Mouse (Mus musculus) CH12.LX (cell line): Measurements from ENCODE around the gene 4930404N11Rik. TPM values are rescaled to one million over a fixed set of nuclear protein-coding genes. Genes with fewer than 3 reads are reported as not detected.
A peak's percentile ranks its signal among the peaks of the same experiment; 100 is the strongest.

Experiments used
- DNase-seq: peaks from one replicate; pipeline ENCODE4 v3.0.0-alpha.2; 2013; ENCODE audit errors: extremely low read depth
- H3K27ac ChIP-seq: 2 replicates; pipeline ENCODE4 v1.5.1; 2012; ENCODE audit warnings: low read depth, mild to moderate bottlenecking, control low read depth, moderate library complexity; ENCODE audit not compliant: insufficient read depth
- H3K27me3 ChIP-seq: replicated peaks from 2 replicates; pipeline ENCODE3; 2012; ENCODE audit warnings: inconsistent platforms
- H3K36me3 ChIP-seq, 2 experiments: replicated peaks in 1 of 2; 2 replicates each; pipeline versions ENCODE3 to v1.6.1; 2012; ENCODE audit warnings: inconsistent platforms in 1 of 2, low read length in 1 of 2, mild to moderate bottlenecking in 1 of 2, mixed read lengths in 1 of 2, moderate library complexity in 1 of 2; ENCODE audit not compliant: control insufficient read depth in 1 of 2, insufficient read depth in 1 of 2
- H3K4me1 ChIP-seq, 2 experiments: 2 replicates each; pipeline ENCODE4 v1.6.1; 2012; ENCODE audit warnings: inconsistent platforms in 1 of 2, moderate library complexity in 1 of 2; ENCODE audit not compliant: insufficient read depth in 2 of 2, control insufficient read depth in 1 of 2
- H3K4me2 ChIP-seq: 2 replicates; pipeline ENCODE4 v1.6.1; 2012; ENCODE audit warnings: low read depth, mild to moderate bottlenecking, control low read depth; ENCODE audit not compliant: poor library complexity, insufficient read depth, severe bottlenecking
- H3K4me3 ChIP-seq, 3 experiments: fragments of 150-350 bp in 1 of 3; sonication (generic) in 1 of 3; replicated peaks in 1 of 3; 2 replicates each; pipeline versions ENCODE3 to v1.5.1; 2011 to 2012; ENCODE audit warnings: low read depth in 2 of 3, low read length in 2 of 3, mild to moderate bottlenecking in 2 of 3, moderate library complexity in 2 of 3, control low read depth in 1 of 3, improper control_type of control experiment in 1 of 3, inconsistent platforms in 1 of 3, mixed read lengths in 1 of 3; ENCODE audit not compliant: poor library complexity in 1 of 3
- H3K79me2 ChIP-seq: replicated peaks from 2 replicates; pipeline ENCODE4 v1.6.1; 2012; ENCODE audit warnings: mild to moderate bottlenecking, moderate library complexity; ENCODE audit not compliant: control insufficient read depth, poor library complexity, insufficient read depth, severe bottlenecking; ENCODE audit errors: extremely low read depth
- H3K9ac ChIP-seq: 2 replicates; pipeline ENCODE4 v1.6.1; 2012; ENCODE audit warnings: low read depth, mild to moderate bottlenecking, control low read depth, moderate library complexity; ENCODE audit not compliant: insufficient read depth
- H3K9me3 ChIP-seq: replicated peaks from 2 replicates; pipeline ENCODE3; 2012; ENCODE audit warnings: low read length, inconsistent platforms, mixed read lengths
- CHD1 ChIP-seq: IDR thresholded peaks from 2 replicates; pipeline ENCODE4 v1.6.1; 2012; ENCODE audit warnings: low read depth, low read length, improper control_type of control experiment, inconsistent platforms
- CHD2 ChIP-seq: IDR thresholded peaks from 2 replicates; pipeline ENCODE4 v1.6.1; 2011; ENCODE audit warnings: low read length, improper control_type of control experiment
- CTCF ChIP-seq, 2 experiments: IDR thresholded peaks in 1 of 2; conservative IDR thresholded peaks in 1 of 2; 2 replicates each; pipeline ENCODE4 v1.5.1; 2011 to 2012; ENCODE audit warnings: low read depth in 2 of 2, low read length in 2 of 2, improper control_type of control experiment in 1 of 2, inconsistent platforms in 1 of 2, mild to moderate bottlenecking in 1 of 2, moderate library complexity in 1 of 2
- E2F4 ChIP-seq: IDR thresholded peaks from 2 replicates; pipeline ENCODE4 v1.6.1; 2011; ENCODE audit warnings: low read depth, low read length, improper control_type of control experiment; ENCODE audit not compliant: insufficient replicate concordance
- ELF1 ChIP-seq: IDR thresholded peaks from 2 replicates; pipeline ENCODE4 v1.6.1; 2014; ENCODE audit warnings: low read depth, mild to moderate bottlenecking, inconsistent platforms, low read length, improper control_type of control experiment
- ETS1 ChIP-seq: conservative IDR thresholded peaks from 2 replicates; pipeline ENCODE4 v1.6.1; 2012; ENCODE audit warnings: low read depth, mild to moderate bottlenecking, inconsistent platforms, low read length, improper control_type of control experiment, moderate library complexity
- GABPA ChIP-seq: IDR thresholded peaks from 2 replicates; pipeline ENCODE4 v1.6.1; 2012; ENCODE audit warnings: low read depth, low read length, improper control_type of control experiment, inconsistent platforms; ENCODE audit not compliant: insufficient replicate concordance
- IRF4 ChIP-seq: IDR thresholded peaks from 2 replicates; pipeline ENCODE4 v1.6.1; 2014; ENCODE audit warnings: low read depth, mild to moderate bottlenecking, inconsistent platforms, low read length, improper control_type of control experiment
- JUND ChIP-seq: conservative IDR thresholded peaks from 2 replicates; pipeline ENCODE4 v1.6.1; 2011; ENCODE audit warnings: low read depth, low read length, improper control_type of control experiment
- MAFK ChIP-seq: IDR thresholded peaks from 2 replicates; pipeline ENCODE4 v1.6.1; 2011; ENCODE audit warnings: low read length, improper control_type of control experiment; ENCODE audit not compliant: insufficient replicate concordance
- MEF2A ChIP-seq: IDR thresholded peaks from 2 replicates; pipeline ENCODE4 v1.6.1; 2014; ENCODE audit warnings: low read depth, mild to moderate bottlenecking, inconsistent platforms, low read length, improper control_type of control experiment, borderline replicate concordance
- MXI1 ChIP-seq: IDR thresholded peaks from 2 replicates; pipeline ENCODE4 v1.6.1; 2011; ENCODE audit warnings: mild to moderate bottlenecking, low read depth, low read length, improper control_type of control experiment
- MYC ChIP-seq: IDR thresholded peaks from 2 replicates; pipeline ENCODE4 v1.6.1; 2011; ENCODE audit warnings: low read depth, mild to moderate bottlenecking, improper control_type of control experiment, low read length
- NELFE ChIP-seq: IDR thresholded peaks from 2 replicates; pipeline ENCODE4 v1.6.1; 2011; ENCODE audit warnings: low read depth, low read length, improper control_type of control experiment
- PAX5 ChIP-seq: IDR thresholded peaks from 2 replicates; pipeline ENCODE4 v1.6.1; 2012; ENCODE audit warnings: low read length, inconsistent platforms, mixed read lengths
- POLR2A ChIP-seq: IDR thresholded peaks from 2 replicates; pipeline ENCODE4 v1.6.1; 2011; ENCODE audit warnings: low read depth, mild to moderate bottlenecking, improper control_type of control experiment, low read length
- POLR2AphosphoS2 ChIP-seq: IDR thresholded peaks from 2 replicates; pipeline ENCODE4 v1.6.1; 2011; ENCODE audit warnings: low read depth, low read length, improper control_type of control experiment
- RAD21 ChIP-seq: IDR thresholded peaks from 2 replicates; pipeline ENCODE4 v1.6.1; 2011; ENCODE audit warnings: low read depth, mild to moderate bottlenecking, low read length, improper control_type of control experiment, moderate library complexity
- RCOR1 ChIP-seq: conservative IDR thresholded peaks from 2 replicates; pipeline ENCODE4 v1.6.1; 2012; ENCODE audit warnings: low read depth, mild to moderate bottlenecking, inconsistent platforms, low read length, improper control_type of control experiment
- SIN3A ChIP-seq: IDR thresholded peaks from 2 replicates; pipeline ENCODE4 v1.6.1; 2012; ENCODE audit warnings: low read length, improper control_type of control experiment, inconsistent platforms
- SMC3 ChIP-seq: IDR thresholded peaks from 2 replicates; pipeline ENCODE4 v1.6.1; 2011; ENCODE audit warnings: low read depth, low read length, improper control_type of control experiment
- TCF12 ChIP-seq: IDR thresholded peaks from 2 replicates; pipeline ENCODE4 v1.6.1; 2014; ENCODE audit warnings: low read depth, mild to moderate bottlenecking, inconsistent platforms, low read length, improper control_type of control experiment
- USF1 ChIP-seq: IDR thresholded peaks from 2 replicates; pipeline ENCODE4 v1.6.1; 2014; ENCODE audit warnings: low read depth, mild to moderate bottlenecking, inconsistent platforms, low read length, improper control_type of control experiment
- USF2 ChIP-seq: conservative IDR thresholded peaks from 2 replicates; pipeline ENCODE4 v1.6.1; 2011; ENCODE audit warnings: low read depth, low read length, improper control_type of control experiment
- ZC3H11A ChIP-seq: IDR thresholded peaks from 2 replicates; pipeline ENCODE4 v1.6.1; 2012; ENCODE audit warnings: low read depth, mild to moderate bottlenecking, inconsistent platforms, low read length, improper control_type of control experiment
- ZKSCAN1 ChIP-seq: IDR thresholded peaks from 2 replicates; pipeline ENCODE4 v1.6.1; 2012; ENCODE audit warnings: low read depth, inconsistent platforms, low read length, improper control_type of control experiment, borderline replicate concordance
- ZMIZ1 ChIP-seq: IDR thresholded peaks from 2 replicates; pipeline ENCODE4 v1.6.1; 2012; ENCODE audit warnings: low read depth, mild to moderate bottlenecking, inconsistent platforms, low read length, improper control_type of control experiment
- ZNF384 ChIP-seq: IDR thresholded peaks from 2 replicates; pipeline ENCODE4 v1.6.1; 2012; ENCODE audit warnings: low read depth, low read length, improper control_type of control experiment, inconsistent platforms
- dilution Hi-C: fragments of 300-500 bp; cut with MboI; formaldehyde crosslinking; loops from 2 replicates; pipeline ENCODE4 v1.14.3; 2020; ENCODE audit warnings: low sequenced_read_pairs; ENCODE audit not compliant: extremely low pct_unique_long_range_greater_than_20kb, extremely low pct_ligation_motif_present
- in situ Hi-C: fragments of 300-500 bp; cut with MboI; formaldehyde crosslinking; loops from 3 replicates; pipeline ENCODE4 v1.14.3; 2019; ENCODE audit warnings: low sequenced_read_pairs, low pct_ligation_motif_present, low pct_unique_long_range_greater_than_20kb, mixed read lengths
- polyA plus RNA-seq: library from polyadenylated mRNA; unstranded; fragments of >175 nt; gene quantifications from 2 replicates; pipeline ENCODE4 v1.2.1, GENCODE M21; 2012; ENCODE audit warnings: low read depth; ENCODE audit not compliant: insufficient read length
- total RNA-seq, 2 experiments: library from RNA; depleted of rRNA; stranded (reverse); fragments of 300-350 nt in 1 of 2; fragments of >200 nt in 1 of 2; gene quantifications; 2 replicates each; pipeline ENCODE4 v1.2.3; 2012 to 2014

Gene 4930404N11Rik
- total and polyA plus RNA-seq, 3 experiments = 0.23 to 5.2 (median 2.7) TPM

- no peak for DNase-seq
- Histone ChIP-seq H3K36me3 (peaks cover 20 to 37% of the 10 kb centered on the region in 2 experiments), H3K79me2 (no peaks in the 10 kb centered on the region), H3K27ac (0 out of 2 replicates have a peak overlapping the region, but pooled peaks have one; percentile 2), H3K4me2 (peak overlapping the region; percentile 89), H3K4me1 (peaks cover 7 to 36% of the 10 kb centered on the region in 2 experiments), H3K4me3 (peak overlapping the region; percentile 74 to 89 (median 80)), H3K9ac (peak overlapping the region; percentile 80), H3K27me3 (no peaks in the 10 kb centered on the region), H3K9me3 (no peaks in the 10 kb centered on the region)
- in situ Hi-C loops = loop anchor here (10.0 kb wide), 1 partner anchor 155 kb away; no protein-coding TSS in a partner anchor
- dilution Hi-C loops = no loop called here
- TF ChIP-seq MXI1 = no peak
- no peak for TF ChIP-seq RCOR1
- no peak for TF ChIP-seq CHD2
- no peak for TF ChIP-seq ZC3H11A
- no peak for TF ChIP-seq JUND
- no peak for TF ChIP-seq ELF1
- no peak for TF ChIP-seq SMC3
- no peak for TF ChIP-seq USF2
- TF ChIP-seq ZKSCAN1 = no peak
- no peak for TF ChIP-seq PAX5
- TF ChIP-seq MYC = no peak
- TF ChIP-seq IRF4 = no peak
- TF ChIP-seq POLR2AphosphoS2 = no peak
- no peak for TF ChIP-seq ZMIZ1
- no peak for TF ChIP-seq NELFE
- TF ChIP-seq MEF2A = no peak
These were observed 15.7 kb downstream of the 4930404N11Rik start for GRCm38 (mm10) chr10:81349961-81350350.

GRCm38 (mm10) chr10:81349146-81349545, 16.5 kb downstream of the 4930404N11Rik start:
- H3K36me3 ChIP-seq = peaks cover 20 to 37% of the 10 kb centered on the region in 2 experiments
- dilution Hi-C loops = no loop called here
- H3K27ac ChIP-seq = no peak overlapping the region

More at GRCm38 (mm10) chr10:81349146-81349545, 16.5 kb downstream of the 4930404N11Rik start:
- TF ChIP-seq CHD2 (no peak), CTCF (conservative IDR thresholded peaks at IDR 0.05 in 1 of 2, IDR thresholded peaks at IDR 0.05 in 1 of 2; ENCODE audit: low read depth in 2 of 2, low read length in 2 of 2) (no peak), TCF12 (no peak), CHD1 (no peak), ZMIZ1 (no peak), USF1 (no peak), ETS1 (no peak), MAFK (no peak), SIN3A (no peak), MYC (no peak), POLR2A (no peak), E2F4 (no peak), ZNF384 (no peak), ELF1 (no peak), NELFE (no peak), GABPA (no peak), RAD21 (no peak), SMC3 (no peak)
- peak; percentile 70 for DNase-seq
- H3K27me3 ChIP-seq = no peaks in the 10 kb centered on the region
- H3K4me3 ChIP-seq = peak overlapping the region; percentile 74 to 89 (median 80)
- peak overlapping the region; percentile 80; the same call in 1 of the 2 replicates for H3K9ac ChIP-seq
- H3K4me2 ChIP-seq = peak overlapping the region; percentile 89
- in situ Hi-C loops = no loop called here
- no peaks in the 10 kb centered on the region for H3K79me2 ChIP-seq
- peaks cover 7 to 37% of the 10 kb centered on the region in 2 experiments for H3K4me1 ChIP-seq
- H3K9me3 ChIP-seq = no peaks in the 10 kb centered on the region
